Mouse (Mus musculus): Measurements from ENCODE around the gene Ctsw. TPM values are rescaled to one million over a fixed set of nuclear protein-coding genes. Genes with fewer than 3 reads are reported as not detected.
A peak's percentile ranks its signal among the peaks of the same experiment; 100 is the strongest.

The Ctsw gene
- polyA plus RNA-seq, 1 experiment from 2014 or later, result 1.4 TPM

DNA sequence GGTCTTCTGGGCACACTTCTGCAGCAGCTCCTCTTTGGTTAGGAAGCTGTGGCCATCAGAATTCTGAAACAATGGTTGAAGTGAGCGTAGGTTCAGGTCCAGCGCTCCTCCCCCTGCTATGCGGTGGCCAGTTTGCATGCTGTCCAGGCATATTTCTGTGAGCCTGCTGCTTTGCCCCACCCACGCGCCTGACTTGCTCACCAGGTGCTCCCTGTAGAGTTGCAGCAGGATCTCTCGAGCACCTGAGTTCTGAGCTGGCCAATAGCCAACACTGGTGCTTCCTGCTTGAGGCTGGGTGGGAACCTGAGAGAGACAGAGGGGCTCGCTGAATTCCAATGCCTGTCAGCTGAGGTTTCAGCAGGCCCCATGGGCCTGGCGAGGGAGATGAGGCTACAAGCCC is 18.0 kb upstream of the Ctsw start:
- Histone ChIP-seq H3K9me3 (replicated peaks) (no peaks in the 10 kb centered on the region), H3K36me3 (peaks cover 43% of the 10 kb centered on the region), H3K4me1 (replicated peaks) (peaks cover 28% of the 10 kb centered on the region), H3K4me2 (no peak overlapping the region), H3K9ac (peak overlapping the region; percentile 4; the same call in 1 of the 2 replicates), H3K4me3 (no peak overlapping the region), H3K27me3 (no peaks in the 10 kb centered on the region), H3K27ac (no peak overlapping the region)
- 78% methylated on average over 8 of the region's 8 CpGs for WGBS
- no peak for ATAC-seq (replicated peaks; ENCODE audit: insufficient number of reproducible peaks, insufficient read depth, low FRiP score, low read depth)

DNA sequence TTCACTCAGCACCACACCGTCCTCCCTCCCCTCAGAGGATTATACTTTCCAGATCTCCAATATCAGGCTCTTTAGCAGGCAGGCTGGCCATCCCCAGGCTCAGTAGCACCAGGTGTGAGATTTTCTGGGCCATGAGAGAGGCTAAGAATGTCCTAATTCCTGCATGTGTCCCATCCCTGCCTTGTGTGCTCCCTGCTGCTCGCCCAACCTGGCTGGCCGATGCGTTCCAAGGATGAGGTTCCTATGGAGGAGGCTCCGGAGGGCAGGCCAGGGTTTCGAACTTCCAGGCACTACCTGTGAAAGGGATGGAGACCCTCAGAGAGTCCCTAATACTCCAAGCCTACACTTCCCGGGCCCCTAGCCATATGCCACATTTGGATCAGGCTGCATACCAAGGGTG is 17.5 kb upstream of the Ctsw start:
- H3K4me3 ChIP-seq, result no peak overlapping the region
- H3K4me2 ChIP-seq, result no peak overlapping the region
- H3K27me3 ChIP-seq, result no peaks in the 10 kb centered on the region
- ATAC-seq (replicated peaks; ENCODE audit: insufficient number of reproducible peaks, insufficient read depth, low FRiP score, low read depth), result no peak
- WGBS, result 92% methylated on average over 7 of the region's 7 CpGs
- H3K36me3 ChIP-seq, result peaks cover 44% of the 10 kb centered on the region
- no peak overlapping the region for H3K27ac ChIP-seq
- peaks cover 28% of the 10 kb centered on the region for H3K4me1 ChIP-seq (replicated peaks)
- H3K9me3 ChIP-seq (replicated peaks), result no peaks in the 10 kb centered on the region
- H3K9ac ChIP-seq, result no peak overlapping the region

DNA sequence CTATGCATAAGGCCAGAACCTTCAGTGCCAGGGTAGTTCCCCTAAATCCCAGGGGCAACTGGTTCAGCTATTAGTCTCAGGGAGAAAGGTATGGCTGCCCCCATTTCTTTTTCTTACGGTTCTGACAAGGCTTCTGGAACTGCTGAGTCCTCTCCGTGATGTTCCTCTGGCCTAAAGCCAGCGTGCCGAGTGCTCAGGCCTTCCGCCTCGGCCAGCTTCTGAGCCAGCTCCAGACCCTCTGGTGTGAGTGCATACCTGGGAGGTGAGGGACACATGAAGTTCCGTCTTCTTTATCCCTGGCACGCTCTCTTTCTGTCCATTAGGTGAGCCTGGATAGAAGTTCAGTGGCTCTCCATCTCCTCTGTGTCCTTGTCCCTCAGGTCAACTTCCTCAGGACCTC is 17.1 kb upstream of the Ctsw start:
- Histone ChIP-seq H3K36me3 (peaks cover 44% of the 10 kb centered on the region), H3K27ac (no peak overlapping the region), H3K9me3 (replicated peaks) (no peaks in the 10 kb centered on the region), H3K9ac (no peak overlapping the region), H3K4me3 (no peak overlapping the region), H3K27me3 (no peaks in the 10 kb centered on the region), H3K4me1 (replicated peaks) (peaks cover 28% of the 10 kb centered on the region), H3K4me2 (no peak overlapping the region)
- no peak for ATAC-seq (replicated peaks; ENCODE audit: insufficient number of reproducible peaks, insufficient read depth, low FRiP score, low read depth)
- WGBS, result 85% methylated on average over 8 of the region's 8 CpGs

DNA sequence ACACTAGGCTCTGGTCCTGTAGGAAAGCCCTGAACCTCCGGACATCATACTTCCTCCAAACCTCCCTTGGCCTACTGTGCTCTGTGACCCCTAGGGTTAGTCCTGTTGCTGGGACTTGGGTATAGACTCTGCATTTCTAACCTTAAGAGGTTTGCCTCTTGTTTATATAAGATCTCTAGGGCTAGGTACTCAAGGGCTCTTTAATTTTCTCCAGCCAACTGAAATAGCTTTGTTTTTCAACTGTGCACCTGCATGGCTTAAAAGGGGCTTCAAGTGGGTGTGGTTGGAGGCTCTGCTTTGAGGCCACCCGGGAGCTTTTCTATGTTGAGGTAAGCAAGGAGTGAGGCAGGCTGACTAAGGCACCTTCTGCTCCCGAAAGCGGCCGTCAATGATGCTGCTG is 16.2 kb upstream of the Ctsw start:
- no peak for ATAC-seq (replicated peaks; ENCODE audit: insufficient number of reproducible peaks, insufficient read depth, low FRiP score, low read depth)
- Histone ChIP-seq H3K36me3 (peaks cover 51% of the 10 kb centered on the region), H3K4me1 (replicated peaks) (peaks cover 23% of the 10 kb centered on the region), H3K27ac (no peak overlapping the region), H3K9me3 (replicated peaks) (no peaks in the 10 kb centered on the region), H3K4me2 (no peak overlapping the region), H3K4me3 (no peak overlapping the region), H3K27me3 (no peaks in the 10 kb centered on the region), H3K9ac (no peak overlapping the region)
- WGBS, result 88% methylated on average over 5 of the region's 5 CpGs

DNA sequence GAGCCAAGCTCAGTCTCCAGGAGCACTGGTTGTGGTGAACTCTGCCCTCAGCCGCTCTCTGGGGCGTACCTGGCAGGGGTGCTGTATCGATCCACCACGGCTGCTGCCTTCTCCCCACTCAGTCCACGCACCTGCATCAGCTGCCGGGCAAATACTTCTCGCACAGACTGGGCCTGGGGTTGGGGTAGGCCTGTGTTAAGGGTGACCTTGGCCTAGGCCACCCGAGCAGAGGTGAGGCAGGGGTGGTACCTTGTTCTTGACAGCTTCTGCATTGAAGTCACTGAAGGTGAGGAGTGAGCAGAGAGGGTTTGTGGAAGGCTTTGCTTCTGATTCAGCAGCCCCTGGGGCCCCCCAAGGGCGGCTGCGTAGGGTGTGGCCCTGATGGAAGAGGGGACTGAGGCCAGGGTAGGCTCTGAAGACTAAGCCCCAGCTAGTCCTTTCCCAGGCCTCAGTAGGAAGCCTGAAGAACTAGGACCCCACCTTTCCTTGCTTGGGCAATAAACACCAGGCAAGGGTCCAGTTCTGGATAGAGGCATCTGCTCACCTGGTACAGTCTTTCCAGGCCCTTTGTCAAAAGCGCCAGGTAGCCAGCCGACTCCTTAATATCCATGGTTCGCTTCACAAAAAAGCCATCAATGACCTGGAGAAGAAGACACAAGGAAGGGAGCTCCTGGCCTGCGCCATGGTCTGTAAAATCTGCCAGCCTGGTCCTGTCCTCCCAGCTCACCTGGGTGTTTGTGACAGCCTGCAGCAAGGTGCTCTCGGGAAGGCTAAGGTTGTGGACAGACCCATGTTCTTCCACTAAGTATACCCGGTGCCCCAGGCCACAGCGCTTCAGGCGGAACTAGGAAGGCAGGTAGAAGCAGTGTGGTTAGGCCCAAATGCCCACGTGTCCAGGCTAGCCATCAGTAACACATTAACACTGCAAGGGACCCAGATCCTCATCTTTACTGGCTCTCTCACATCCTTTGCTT is 15.4 kb upstream of the Ctsw start:
- ATAC-seq (replicated peaks; ENCODE audit: insufficient number of reproducible peaks, insufficient read depth, low FRiP score, low read depth), result no peak

DNA sequence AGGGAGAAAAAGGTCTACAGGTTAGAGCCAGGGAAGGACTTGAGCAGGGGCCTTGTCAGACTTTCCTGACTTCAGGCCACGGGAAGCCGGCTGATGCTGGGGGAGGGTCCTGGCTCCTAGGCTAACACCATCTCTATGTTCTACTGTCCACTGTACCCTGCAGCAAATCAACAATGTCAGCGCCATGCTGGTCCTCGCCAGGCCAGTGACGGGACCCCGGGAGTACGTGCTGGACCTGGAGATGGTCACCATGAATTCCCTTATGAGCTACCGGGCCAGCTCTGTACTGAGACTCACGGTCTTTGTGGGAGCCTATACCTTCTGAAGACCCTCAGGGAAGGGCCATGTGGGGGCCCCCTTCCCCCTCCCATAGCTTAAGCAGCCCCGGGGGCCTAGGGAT is 13.1 kb upstream of the Ctsw start:
- no peaks in the 10 kb centered on the region for H3K27me3 ChIP-seq
- ATAC-seq (replicated peaks; ENCODE audit: insufficient number of reproducible peaks, insufficient read depth, low FRiP score, low read depth), result no peak
- H3K9ac ChIP-seq, result no peak overlapping the region
- H3K36me3 ChIP-seq, result peaks cover 59% of the 10 kb centered on the region
- no peak overlapping the region for H3K4me3 ChIP-seq
- H3K27ac ChIP-seq, result no peak overlapping the region
- no peaks in the 10 kb centered on the region for H3K9me3 ChIP-seq (replicated peaks)
- peaks cover 6% of the 10 kb centered on the region for H3K4me1 ChIP-seq (replicated peaks)
- WGBS, result 89% methylated on average over 10 of the region's 10 CpGs
- no peak overlapping the region for H3K4me2 ChIP-seq

More for the DNA sequence above, 15.4 kb upstream of the Ctsw start:
- Histone ChIP-seq H3K4me2 (no peak overlapping the region), H3K4me1 (replicated peaks) (peaks cover 22% of the 10 kb centered on the region), H3K27ac (no peak overlapping the region), H3K9me3 (replicated peaks) (no peaks in the 10 kb centered on the region), H3K27me3 (no peaks in the 10 kb centered on the region), H3K9ac (no peak overlapping the region), H3K36me3 (peaks cover 58% of the 10 kb centered on the region), H3K4me3 (no peak overlapping the region)
- 92% methylated on average over 19 of the region's 19 CpGs for WGBS

DNA sequence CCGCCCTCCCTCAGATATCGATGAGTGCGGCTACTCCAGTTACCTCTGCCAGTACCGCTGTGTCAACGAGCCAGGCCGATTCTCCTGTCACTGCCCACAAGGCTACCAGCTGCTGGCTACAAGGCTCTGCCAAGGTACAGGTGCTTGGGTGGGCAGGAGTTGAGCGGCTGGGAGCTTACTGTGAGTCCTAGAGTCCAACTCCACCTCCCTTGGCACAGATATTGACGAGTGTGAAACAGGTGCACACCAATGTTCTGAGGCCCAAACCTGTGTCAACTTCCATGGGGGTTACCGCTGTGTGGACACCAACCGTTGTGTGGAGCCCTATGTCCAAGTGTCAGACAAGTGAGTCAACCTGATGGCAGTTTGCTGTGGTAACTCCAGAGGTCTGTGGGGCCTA is 11.7 kb upstream of the Ctsw start:
- H3K27ac ChIP-seq, result no peak overlapping the region
- H3K9me3 ChIP-seq (replicated peaks), result no peaks in the 10 kb centered on the region
- H3K4me1 ChIP-seq (replicated peaks), result peaks cover 10% of the 10 kb centered on the region
- peaks cover 49% of the 10 kb centered on the region for H3K36me3 ChIP-seq
- WGBS, result 90% methylated on average over 10 of the region's 10 CpGs
- no peak overlapping the region for H3K4me2 ChIP-seq
- H3K9ac ChIP-seq, result no peak overlapping the region
- H3K4me3 ChIP-seq, result no peak overlapping the region
- ATAC-seq (replicated peaks; ENCODE audit: insufficient number of reproducible peaks, insufficient read depth, low FRiP score, low read depth), result no peak
- no peaks in the 10 kb centered on the region for H3K27me3 ChIP-seq

DNA sequence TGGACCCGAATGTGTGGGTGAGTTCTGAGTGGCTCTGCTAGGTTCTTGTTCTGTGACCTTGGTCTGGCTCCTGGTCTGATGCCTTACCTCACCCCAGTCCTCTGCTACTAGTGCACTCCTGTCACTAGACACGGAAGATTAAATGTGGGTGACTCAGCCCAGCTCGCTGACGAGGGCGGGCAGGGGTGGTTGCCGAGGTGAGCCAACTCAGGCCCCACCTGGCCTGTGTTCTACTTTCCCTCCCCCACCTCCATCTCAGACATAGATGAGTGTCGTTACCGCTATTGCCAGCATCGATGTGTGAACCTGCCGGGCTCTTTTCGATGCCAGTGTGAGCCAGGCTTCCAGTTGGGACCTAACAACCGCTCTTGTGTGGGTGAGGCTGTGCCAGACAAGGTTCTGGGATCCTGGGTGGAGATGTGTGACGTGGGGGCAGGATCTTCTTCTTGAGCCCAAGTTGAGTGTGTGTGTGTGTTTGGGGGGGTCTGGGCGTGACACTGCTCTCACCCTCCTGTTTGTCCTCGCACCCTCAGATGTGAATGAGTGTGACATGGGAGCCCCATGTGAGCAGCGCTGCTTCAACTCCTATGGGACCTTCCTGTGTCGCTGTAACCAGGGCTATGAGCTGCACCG is 9.5 kb upstream of the Ctsw start:
- no peaks in the 10 kb centered on the region for H3K27me3 ChIP-seq
- H3K27ac ChIP-seq, result no peak overlapping the region
- peaks cover 23% of the 10 kb centered on the region for H3K4me1 ChIP-seq (replicated peaks)
- no peak overlapping the region for H3K4me3 ChIP-seq
- no peaks in the 10 kb centered on the region for H3K9me3 ChIP-seq (replicated peaks)
- no peak for ATAC-seq (replicated peaks; ENCODE audit: insufficient number of reproducible peaks, insufficient read depth, low FRiP score, low read depth)
- no peak overlapping the region for H3K9ac ChIP-seq
- 89% methylated on average over 18 of the region's 18 CpGs for WGBS
- peaks cover 31% of the 10 kb centered on the region for H3K36me3 ChIP-seq
- H3K4me2 ChIP-seq, result no peak overlapping the region

DNA sequence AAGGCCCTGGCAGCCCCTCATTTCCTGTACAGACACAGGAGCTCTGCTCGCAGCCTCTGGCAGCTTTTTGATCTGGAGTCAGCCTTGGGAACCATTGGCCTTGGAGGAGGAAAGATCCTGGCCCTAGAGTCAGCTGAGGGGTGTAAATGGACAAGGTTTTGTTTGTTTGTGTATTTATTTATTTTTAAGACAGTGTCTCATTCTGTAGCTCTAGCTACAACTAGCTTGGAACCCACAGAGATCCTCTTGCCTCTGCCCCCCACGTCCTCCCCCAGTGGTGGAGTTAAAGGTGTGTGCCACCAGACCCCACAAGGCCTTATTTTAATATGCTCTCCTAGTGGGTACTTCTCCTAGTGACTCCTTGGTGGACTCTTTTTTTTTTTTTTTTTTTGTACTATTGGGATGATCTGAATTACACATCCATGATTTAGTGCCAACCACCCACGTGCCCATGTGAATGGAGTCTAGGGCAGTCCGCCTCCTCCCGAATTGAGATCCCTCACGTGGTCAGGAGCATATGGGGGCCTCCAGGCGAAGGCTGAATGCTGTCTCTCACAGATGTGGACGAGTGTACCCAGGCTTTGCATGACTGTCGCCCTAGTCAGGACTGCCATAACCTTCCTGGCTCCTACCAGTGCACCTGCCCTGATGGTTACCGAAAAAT is 8.8 kb upstream of the Ctsw start:
- Histone ChIP-seq H3K36me3 (peaks cover 24% of the 10 kb centered on the region), H3K4me2 (no peak overlapping the region), H3K4me1 (replicated peaks) (peaks cover 23% of the 10 kb centered on the region), H3K27me3 (no peaks in the 10 kb centered on the region), H3K27ac (no peak overlapping the region), H3K9ac (no peak overlapping the region), H3K4me3 (no peak overlapping the region), H3K9me3 (replicated peaks) (no peaks in the 10 kb centered on the region)
- 86% methylated on average over 10 of the region's 10 CpGs for WGBS
- no peak for ATAC-seq (replicated peaks; ENCODE audit: insufficient number of reproducible peaks, insufficient read depth, low FRiP score, low read depth)

DNA sequence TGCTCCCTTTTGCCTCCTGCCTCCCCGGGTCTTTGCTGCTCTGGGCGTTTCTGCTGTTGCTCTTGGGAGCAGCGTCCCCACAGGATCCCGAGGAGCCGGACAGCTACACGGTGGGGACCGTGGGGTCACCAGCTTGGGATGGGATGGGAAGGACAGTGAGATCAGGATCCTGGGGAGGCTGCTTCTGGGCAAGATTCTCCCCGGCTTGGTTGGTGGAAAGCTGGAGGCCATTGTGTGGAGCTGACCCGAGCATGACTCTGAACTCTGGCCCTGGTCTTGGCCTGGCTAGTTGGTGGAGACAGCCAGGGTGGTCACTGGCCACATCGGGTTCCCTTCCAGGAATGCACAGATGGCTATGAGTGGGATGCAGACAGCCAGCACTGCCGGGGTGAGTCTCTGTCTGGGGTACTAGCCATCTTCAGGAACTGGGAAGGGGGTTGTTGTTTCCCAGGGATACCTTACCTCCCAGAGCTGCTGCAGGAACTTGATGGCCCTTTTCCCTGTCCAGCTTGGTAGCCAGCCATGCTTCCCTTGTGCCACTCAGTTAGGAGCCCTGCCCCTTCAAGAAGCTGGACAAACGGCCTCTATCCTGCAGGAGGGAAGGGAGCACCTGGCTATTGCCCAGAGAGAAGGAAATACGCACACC is 6.9 kb upstream of the Ctsw start:
- H3K36me3 ChIP-seq, result peaks cover 14% of the 10 kb centered on the region
- no peak for ATAC-seq (replicated peaks; ENCODE audit: insufficient number of reproducible peaks, insufficient read depth, low FRiP score, low read depth)
- H3K4me2 ChIP-seq, result peak overlapping the region; percentile 90
- peaks cover 23% of the 10 kb centered on the region for H3K4me1 ChIP-seq (replicated peaks)
- no peaks in the 10 kb centered on the region for H3K27me3 ChIP-seq
- H3K9ac ChIP-seq, result peak overlapping the region; percentile 73
- no peaks in the 10 kb centered on the region for H3K9me3 ChIP-seq (replicated peaks)
- peak overlapping the region; percentile 68 for H3K4me3 ChIP-seq
- peak overlapping the region; percentile 81 for H3K27ac ChIP-seq
- 18% methylated on average over 13 of the region's 13 CpGs for WGBS

All from heart, embryonic 15.5 days (tissue).